Mouse (Mus musculus) neural tube, embryonic 12.5 days (tissue): ENCODE data around the gene Lrch4. TPM values are rescaled to one million over a fixed set of nuclear protein-coding genes. Genes with fewer than 3 reads are reported as not detected.

Source experiments
- ATAC-seq: fragments of 200-750 bp; cut with Nextera tagmentation; 2 replicates; pipeline ENCODE4 v1.8.0; 2017; ENCODE audit warnings: low read depth, mild to moderate bottlenecking, moderate TSS enrichment, moderate library complexity; ENCODE audit not compliant: low FRiP score
- H3K27ac ChIP-seq: fragments of 300-500 bp; sonication (generic); 2 replicates; pipeline ENCODE4 v1.5.1; 2016
- H3K27me3 ChIP-seq: fragments of 300-500 bp; sonication (generic); replicated peaks from 2 replicates; pipeline ENCODE4 v1.6.1; 2016; ENCODE audit warnings: mild to moderate bottlenecking
- H3K36me3 ChIP-seq: fragments of 300-500 bp; sonication (generic); 2 replicates; pipeline ENCODE4 v1.6.1; 2016; ENCODE audit warnings: mild to moderate bottlenecking
- H3K4me1 ChIP-seq: fragments of 300-500 bp; sonication (generic); 2 replicates; pipeline ENCODE4 v1.6.1; 2016
- H3K4me2 ChIP-seq: fragments of 300-500 bp; sonication (generic); replicated peaks from 2 replicates; pipeline ENCODE4 v1.6.1; 2016; ENCODE audit warnings: mild to moderate bottlenecking
- H3K4me3 ChIP-seq: fragments of 300-500 bp; sonication (generic); 2 replicates; pipeline ENCODE4 v1.5.1; 2016
- H3K9ac ChIP-seq: fragments of 300-500 bp; sonication (generic); 2 replicates; pipeline ENCODE4 v1.6.1; 2016; ENCODE audit warnings: mild to moderate bottlenecking
- H3K9me3 ChIP-seq: fragments of 300-500 bp; sonication (generic); 2 replicates; pipeline ENCODE4 v1.6.1; 2016; ENCODE audit warnings: mild to moderate bottlenecking
- WGBS: fragments of 180-500 bp; shearing (Covaris S2); methylation state at CpG from one replicate; pipeline ENCODE4 v1.1.7; 2016; 5-methylcytosine and 5-hydroxymethylcytosine counted together
- polyA plus RNA-seq: library from polyadenylated mRNA; unstranded; fragments of >200 nt; fragmentation: Nextera tagmentation; extraction: Ambion mirVana; gene quantifications from 2 replicates; pipeline ENCODE4 v1.2.1, GENCODE M21; 2016

Gene Lrch4
- 29.4 and 32.5 TPM in 2 replicates for polyA plus RNA-seq

DNA sequence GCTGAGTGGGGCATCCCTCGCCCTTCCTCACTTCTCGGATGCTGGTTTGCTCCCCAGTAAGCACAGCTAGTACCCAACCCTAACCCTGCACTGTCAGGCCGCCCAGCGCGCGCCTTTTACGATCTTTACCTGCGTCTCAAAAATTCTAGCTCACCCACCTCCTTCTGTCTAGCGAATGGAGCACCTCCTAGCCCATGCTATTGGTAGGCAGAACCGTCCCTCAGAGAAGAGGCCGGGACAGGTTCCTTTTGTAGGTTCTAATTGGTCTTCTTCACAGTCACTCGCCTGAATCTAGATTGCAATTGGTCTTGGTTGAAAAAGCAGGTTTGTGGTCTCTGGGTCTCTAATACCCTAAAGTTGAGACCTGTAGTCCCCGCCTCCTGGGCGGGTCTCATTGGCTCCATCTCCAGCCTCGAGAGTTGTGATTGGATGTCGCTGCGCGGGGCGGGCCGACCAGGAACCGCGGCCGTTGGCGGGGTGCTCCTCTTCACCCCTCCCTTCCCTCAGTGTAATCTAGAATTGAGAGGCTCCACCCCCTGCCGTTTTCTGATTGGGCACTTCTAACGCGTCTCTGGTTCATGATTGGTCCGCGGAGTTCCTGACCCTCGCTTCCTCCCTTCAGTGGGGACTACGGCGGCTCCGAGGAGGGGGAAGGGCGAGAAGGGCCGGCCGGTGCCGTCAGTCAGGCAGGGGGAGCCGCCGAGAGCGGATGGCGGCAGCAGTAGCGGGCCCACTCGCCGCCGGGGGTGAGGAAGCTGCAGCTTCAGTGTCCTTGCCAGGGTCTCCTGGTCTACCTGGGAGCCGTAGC lies at the start of gene Lrch4, which contains the start of the genes Fbxo24 and Gm20605:
Gene Lrch4, plus strand, starts transcription at position 624 of the 808 bp plus-strand sequence.
Gene Fbxo24, minus strand, starts transcription at position 505 of the 808 bp plus-strand sequence.
Gene Gm20605, plus strand, starts transcription at position 678 of the 808 bp plus-strand sequence.
- Histone ChIP-seq H3K9me3 (no peaks in the 10 kb centered on the region), H3K4me1 (peaks cover 38% of the 10 kb centered on the region), H3K36me3 (peaks cover 10% of the 10 kb centered on the region), H3K9ac (peak within 1 kb of the TSS; percentile 81), H3K4me3 (peak within 1 kb of the TSS; percentile 78), H3K27me3 (no peaks in the 10 kb centered on the region), H3K27ac (peak within 1 kb of the TSS; percentile 86), H3K4me2 (peak within 1 kb of the TSS; percentile 79)
- ATAC-seq, result peak; percentile 99
- WGBS, result under 1% methylated on average over 46 of the region's 46 CpGs

GRCm38 (mm10) chr5:137580246-137580645 lies 48.7 kb upstream of the Lrch4 start:
- Histone ChIP-seq H3K27me3 (peaks cover 14% of the 10 kb centered on the region), H3K4me2 (no peak overlapping the region), H3K36me3 (no peaks in the 10 kb centered on the region), H3K9ac (no peak overlapping the region), H3K4me3 (no peak overlapping the region), H3K27ac (no peak overlapping the region), H3K4me1 (no peaks in the 10 kb centered on the region), H3K9me3 (no peaks in the 10 kb centered on the region)
- WGBS, result 86% methylated on average over 6 of the region's 6 CpGs
- ATAC-seq, result no peak

- Histone ChIP-seq H3K4me2 (peak overlapping the region; percentile 60), H3K9me3 (no peaks in the 10 kb centered on the region), H3K36me3 (no peaks in the 10 kb centered on the region), H3K27me3 (peaks cover 14% of the 10 kb centered on the region), H3K27ac (no peak overlapping the region), H3K9ac (no peak overlapping the region), H3K4me3 (no peak overlapping the region), H3K4me1 (no peaks in the 10 kb centered on the region)
- no peak for ATAC-seq
- 44% methylated on average over 8 of the region's 8 CpGs for WGBS
Observed at GRCm38 (mm10) chr5:137582702-137583101, 46.2 kb upstream of the Lrch4 start.

DNA sequence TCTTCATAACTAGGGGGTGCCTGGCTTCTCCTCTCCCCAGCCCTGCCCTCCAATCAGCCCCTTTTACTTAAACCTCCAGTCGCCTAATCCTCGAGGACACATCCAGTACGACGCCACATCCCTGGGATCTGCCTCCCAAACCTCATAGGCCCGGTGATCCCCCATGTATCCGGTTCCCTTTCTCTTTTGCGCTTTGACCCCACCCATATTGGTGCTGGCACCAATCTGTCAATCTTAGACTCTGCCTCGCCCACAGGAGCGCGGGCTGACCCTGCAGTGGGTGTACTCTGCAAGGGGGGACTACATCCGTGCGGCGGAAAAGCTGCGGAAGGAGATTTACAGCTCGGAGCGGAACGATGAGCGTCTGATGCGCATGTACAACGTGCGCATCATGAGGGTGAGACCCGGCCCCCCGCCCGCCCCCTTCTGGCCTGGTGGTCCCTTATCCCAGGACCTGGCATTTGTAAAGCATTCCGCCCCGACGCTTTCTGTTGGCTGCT lies 45.2 kb upstream of the Lrch4 start:
- no peaks in the 10 kb centered on the region for H3K4me1 ChIP-seq
- H3K9ac ChIP-seq, result peak overlapping the region; percentile 56; the same call in 1 of the 2 replicates
- peaks cover 14% of the 10 kb centered on the region for H3K27me3 ChIP-seq
- no peak overlapping the region for H3K27ac ChIP-seq
- peak; percentile 63 for ATAC-seq
- H3K36me3 ChIP-seq, result no peaks in the 10 kb centered on the region
- H3K9me3 ChIP-seq, result no peaks in the 10 kb centered on the region
- WGBS, result 17% methylated on average over 27 of the region's 27 CpGs
- peak overlapping the region; percentile 60 for H3K4me2 ChIP-seq
- H3K4me3 ChIP-seq, result peak overlapping the region; percentile 29

DNA sequence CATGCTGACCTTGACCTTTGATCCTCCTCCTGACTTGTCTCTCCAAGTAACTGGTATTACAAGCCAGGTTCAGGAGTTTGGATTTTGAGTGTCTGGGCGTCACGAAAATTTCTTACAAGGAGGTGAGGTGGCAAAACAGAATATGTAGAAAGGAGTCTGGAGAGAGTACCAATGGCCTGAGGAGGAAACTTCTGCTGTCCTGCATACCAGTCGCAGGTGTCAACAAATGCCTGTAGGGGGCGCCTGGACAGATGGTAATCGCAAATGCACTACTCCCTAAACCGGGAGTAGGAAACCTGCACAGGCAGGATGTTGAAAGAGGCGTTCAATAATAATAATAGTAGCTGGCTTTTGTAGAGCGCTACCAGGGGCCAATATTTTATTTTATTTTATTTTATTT lies 43.9 kb upstream of the Lrch4 start:
- Histone ChIP-seq H3K4me2 (no peak overlapping the region), H3K4me3 (no peak overlapping the region), H3K27ac (no peak overlapping the region), H3K9ac (no peak overlapping the region), H3K9me3 (no peaks in the 10 kb centered on the region), H3K36me3 (no peaks in the 10 kb centered on the region), H3K27me3 (peaks cover 14% of the 10 kb centered on the region), H3K4me1 (no peaks in the 10 kb centered on the region)
- ATAC-seq, result no peak
- 39% methylated on average over 8 of the region's 8 CpGs for WGBS

DNA sequence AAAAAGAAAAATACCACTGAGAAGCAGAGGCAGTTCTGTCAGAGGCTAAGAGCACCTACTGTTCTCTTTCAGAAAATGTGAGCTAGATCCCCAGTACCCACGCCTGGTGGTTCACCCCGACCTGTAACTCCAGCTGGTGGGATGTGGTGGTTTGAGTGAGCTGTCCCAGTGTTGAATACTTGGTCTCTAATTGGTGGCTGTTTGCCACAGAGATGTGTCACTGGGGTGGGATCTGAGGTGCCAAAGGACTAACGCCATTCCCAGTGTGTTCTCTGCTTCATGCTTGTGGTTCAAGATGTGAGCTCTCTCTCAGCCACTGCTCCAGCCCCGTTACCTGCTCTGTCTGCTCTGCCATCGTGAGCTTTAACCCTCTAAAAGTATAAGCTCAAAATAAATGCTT lies 38.4 kb upstream of the Lrch4 start:
- no peak overlapping the region for H3K4me2 ChIP-seq
- no peak overlapping the region for H3K9ac ChIP-seq
- no peak overlapping the region for H3K27ac ChIP-seq
- no peak for ATAC-seq
- H3K4me1 ChIP-seq, result no peaks in the 10 kb centered on the region
- no peaks in the 10 kb centered on the region for H3K36me3 ChIP-seq
- WGBS, result 79% methylated on average over 5 of the region's 5 CpGs
- no peak overlapping the region for H3K4me3 ChIP-seq
- no peaks in the 10 kb centered on the region for H3K27me3 ChIP-seq
- H3K9me3 ChIP-seq, result no peaks in the 10 kb centered on the region

- no peaks in the 10 kb centered on the region for H3K9me3 ChIP-seq
- ATAC-seq, result no peak
- no peak overlapping the region for H3K4me3 ChIP-seq
- WGBS, result 79% methylated on average over 7 of the region's 7 CpGs
- H3K4me1 ChIP-seq, result peaks cover 20% of the 10 kb centered on the region
- H3K4me2 ChIP-seq, result no peak overlapping the region
- H3K27ac ChIP-seq, result no peak overlapping the region
- no peak overlapping the region for H3K9ac ChIP-seq
- no peaks in the 10 kb centered on the region for H3K27me3 ChIP-seq
- 0 out of 2 replicates have a peak, but pooled peaks cover 12% of the 10 kb centered on the region for H3K36me3 ChIP-seq
Observed at GRCm38 (mm10) chr5:137595921-137596320, 33.0 kb upstream of the Lrch4 start.

- peaks cover 22% of the 10 kb centered on the region for H3K4me1 ChIP-seq
- H3K9ac ChIP-seq, result no peak overlapping the region
- H3K36me3 ChIP-seq, result 0 out of 2 replicates have a peak, but pooled peaks cover 12% of the 10 kb centered on the region
- H3K9me3 ChIP-seq, result no peaks in the 10 kb centered on the region
- H3K27me3 ChIP-seq, result no peaks in the 10 kb centered on the region
- no peak for ATAC-seq
- H3K4me3 ChIP-seq, result no peak overlapping the region
- WGBS, result 32% methylated on average over 30 of the region's 30 CpGs
- no peak overlapping the region for H3K27ac ChIP-seq
- H3K4me2 ChIP-seq, result peak overlapping the region; percentile 43
Observed at GRCm38 (mm10) chr5:137596601-137597261, 32.2 kb upstream of the Lrch4 start.

DNA sequence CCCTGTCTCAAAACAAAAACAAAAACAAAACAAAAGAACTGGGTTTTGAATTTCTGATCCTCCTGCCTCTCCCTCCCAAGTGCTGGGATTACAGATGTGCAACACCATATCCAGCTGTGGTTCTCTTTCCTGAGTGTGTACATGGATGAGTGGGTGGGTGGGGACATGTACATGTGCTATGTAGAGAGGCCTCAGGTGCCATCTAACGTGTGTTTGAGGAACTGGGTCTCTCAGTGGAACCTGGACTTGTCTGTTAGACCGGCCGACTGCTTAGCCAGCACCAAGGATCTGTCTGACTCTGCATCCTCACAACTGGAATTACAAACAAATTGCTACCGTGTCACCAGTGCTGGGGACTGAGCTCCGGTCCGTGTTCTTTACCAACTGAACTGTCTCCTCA lies 31.3 kb upstream of the Lrch4 start:
- no peak overlapping the region for H3K27ac ChIP-seq
- no peaks in the 10 kb centered on the region for H3K27me3 ChIP-seq
- H3K36me3 ChIP-seq, result 0 out of 2 replicates have a peak, but pooled peaks cover 12% of the 10 kb centered on the region
- 97% methylated on average over 6 of the region's 6 CpGs for WGBS
- H3K4me2 ChIP-seq, result no peak overlapping the region
- ATAC-seq, result no peak
- no peak overlapping the region for H3K9ac ChIP-seq
- H3K4me1 ChIP-seq, result peaks cover 27% of the 10 kb centered on the region
- H3K9me3 ChIP-seq, result no peaks in the 10 kb centered on the region
- H3K4me3 ChIP-seq, result no peak overlapping the region

- Histone ChIP-seq H3K4me2 (no peak overlapping the region), H3K27me3 (no peaks in the 10 kb centered on the region), H3K36me3 (0 out of 2 replicates have a peak, but pooled peaks cover 12% of the 10 kb centered on the region), H3K9ac (no peak overlapping the region), H3K9me3 (no peaks in the 10 kb centered on the region), H3K4me1 (peaks cover 29% of the 10 kb centered on the region), H3K27ac (no peak overlapping the region), H3K4me3 (no peak overlapping the region)
- no peak for ATAC-seq
- WGBS, result 85% methylated on average over 2 of the region's 2 CpGs
Observed at GRCm38 (mm10) chr5:137598100-137598826, 30.7 kb upstream of the Lrch4 start.

GRCm38 (mm10) chr5:137599600-137599999 lies 29.3 kb upstream of the Lrch4 start:
- ATAC-seq, result no peak
- H3K4me2 ChIP-seq, result peak overlapping the region; percentile 91
- no peaks in the 10 kb centered on the region for H3K9me3 ChIP-seq
- H3K4me3 ChIP-seq, result peak overlapping the region; percentile 64
- peaks cover 29% of the 10 kb centered on the region for H3K4me1 ChIP-seq
- WGBS, result 82% methylated on average over 9 of the region's 9 CpGs
- H3K27ac ChIP-seq, result no peak overlapping the region
- H3K36me3 ChIP-seq, result 0 out of 2 replicates have a peak, but pooled peaks cover 12% of the 10 kb centered on the region
- no peaks in the 10 kb centered on the region for H3K27me3 ChIP-seq
- peak overlapping the region; percentile 86 for H3K9ac ChIP-seq
